Comparison of ENCODE assay signal across 21 mouse cellular contexts in the genomic region with DNA sequence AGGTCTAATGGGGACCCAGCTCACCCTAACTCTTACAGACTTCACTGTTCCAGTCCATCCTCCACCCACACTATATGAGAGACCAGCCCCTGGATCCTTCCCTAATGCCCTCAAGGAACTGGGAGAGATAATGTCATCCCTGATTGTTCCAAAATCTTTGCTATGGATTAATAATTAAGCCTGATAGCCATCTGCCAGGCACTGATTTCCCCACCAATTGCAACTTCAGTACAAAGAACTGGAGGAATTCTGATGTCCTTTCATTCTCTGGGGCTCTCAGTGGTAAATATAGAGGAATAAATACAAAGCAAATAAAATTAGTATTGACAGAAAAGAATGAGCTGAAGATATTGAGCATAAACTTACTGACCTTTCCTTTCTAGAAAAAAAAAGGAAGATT. TPM values are rescaled to one million over a fixed set of nuclear protein-coding genes. Genes with fewer than 3 reads are reported as not detected.
"Had no signal": no experiment of that assay in that cellular context is flagged by ENCODE, and none has a peak within 500 bp of the region (broad histone marks: within the 10 kb centered on the region; RNA-seq: fewer than 3 reads in every experiment).

No protein-coding gene starts in this region.

- H3K27me3 ChIP-seq: hindbrain, embryonic 15.5 days; limb, embryonic 15.5 days; neural tube, embryonic 15.5 days had no signal

- H3K9ac ChIP-seq: hindbrain, embryonic 15.5 days; limb, embryonic 15.5 days; liver, embryonic 13.5 days; midbrain, embryonic 12.5 days; neural tube, embryonic 15.5 days had no signal

- H3K4me2 ChIP-seq: hindbrain, embryonic 15.5 days; liver, embryonic 13.5 days; midbrain, embryonic 12.5 days had no signal

- H3K9me3 ChIP-seq: hindbrain, embryonic 15.5 days; limb, embryonic 15.5 days; liver, embryonic 13.5 days; midbrain, embryonic 12.5 days; neural tube, embryonic 15.5 days had no signal

- DNase-seq: kidney, adult 8-10 months; kidney, postnatal 25 days; layer of hippocampus, adult 9-11 months; layer of hippocampus, postnatal 36 days; liver, embryonic 13.5 days; lung, adult 18-20 months; right cerebral cortex, adult 18-20 months; right cerebral cortex, postnatal 25 days; thymus, adult 2 months; thymus, postnatal 25 days had no signal

- H3K36me3 ChIP-seq: hindbrain, embryonic 15.5 days; limb, embryonic 15.5 days; liver, embryonic 13.5 days; midbrain, embryonic 12.5 days; neural tube, embryonic 15.5 days had no signal

- H3K27ac ChIP-seq: hindbrain, embryonic 15.5 days; limb, embryonic 15.5 days; liver, embryonic 13.5 days; midbrain, embryonic 12.5 days; neural tube, embryonic 15.5 days had no signal

- H3K4me3 ChIP-seq: hindbrain, embryonic 15.5 days; limb, embryonic 15.5 days; liver, embryonic 13.5 days; midbrain, embryonic 12.5 days; neural tube, embryonic 15.5 days had no signal

RNA-seq across cellular contexts. Expression of gene Glrp1, which starts 48.9 kb away (rescaled TPM):
- total RNA-seq: layer of hippocampus, adult 18-20 months; layer of hippocampus, postnatal 36 days; left cerebral cortex, postnatal 25 days had no signal
- polyA plus RNA-seq: hindbrain, embryonic 15.5 days; limb, embryonic 11.5 days; limb, embryonic 15.5 days; midbrain, embryonic 12.5 days; midbrain, embryonic 16.5 days; neural tube, embryonic 11.5 days; neural tube, embryonic 15.5 days; small intestine, adult 2 months; urinary bladder, adult 2 months had no signal
